Mouse (Mus musculus): ENCODE data around the gene Rbp3.

DNA sequence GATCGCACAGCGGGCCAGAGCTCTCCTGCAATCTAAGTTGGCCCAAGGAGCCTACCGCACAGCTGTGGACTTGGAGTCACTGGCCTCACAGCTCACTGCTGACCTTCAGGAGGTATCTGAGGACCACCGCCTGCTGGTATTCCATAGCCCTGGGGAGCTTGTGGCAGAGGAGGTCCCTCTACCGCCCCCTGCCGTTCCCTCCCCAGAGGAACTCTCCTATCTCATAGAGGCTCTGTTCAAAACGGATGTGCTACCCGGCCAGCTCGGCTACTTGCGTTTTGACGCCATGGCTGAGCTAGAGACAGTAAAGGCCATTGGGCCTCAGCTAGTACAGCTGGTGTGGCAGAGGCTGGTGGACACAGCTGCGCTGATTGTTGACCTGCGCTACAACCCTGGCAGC lies 2.3 kb downstream of the Rbp3 start:
- TF ChIP-seq POLR2A (IDR thresholded peaks at IDR 0.05; ENCODE audit: insufficient read length, low read depth) (no peak), POLR2AphosphoS2 (IDR thresholded peaks at IDR 0.05; ENCODE audit: insufficient read length, low read depth) (no peak), MAX (IDR thresholded peaks at IDR 0.05; ENCODE audit: low read depth) (no peak), USF1 (IDR thresholded peaks at IDR 0.05; ENCODE audit: low read depth) (no peak), E2F4 (IDR thresholded peaks at IDR 0.05; ENCODE audit: insufficient read depth) (no peak), TCF12 (IDR thresholded peaks at IDR 0.05; ENCODE audit: insufficient read depth, poor library complexity, severe bottlenecking) (no peak), SRF (IDR thresholded peaks at IDR 0.05; ENCODE audit: control insufficient read depth, insufficient read length, low read depth) (no peak), CEBPB (IDR thresholded peaks at IDR 0.05; ENCODE audit: insufficient read depth, poor library complexity, severe bottlenecking) (no peak)
